Mouse (Mus musculus) midbrain, embryonic 11.5 days (tissue): Measurements from ENCODE around the gene Arl6ip4. TPM values are rescaled to one million over a fixed set of nuclear protein-coding genes. Genes with fewer than 3 reads are reported as not detected.

Source experiments
- ATAC-seq: fragments of 200-750 bp; cut with Nextera tagmentation; 2 replicates; pipeline ENCODE4 v1.8.0; 2017; ENCODE audit warnings: moderate TSS enrichment, moderate library complexity; ENCODE audit not compliant: low FRiP score
- DNase-seq: peaks from one replicate; pipeline ENCODE4 v3.0.0; 2015; ENCODE audit warnings: low spot score; ENCODE audit errors: missing footprints
- H3K27ac ChIP-seq: fragments of 300-500 bp; sonication (generic); 2 replicates; pipeline ENCODE4 v1.5.1; 2014; ENCODE audit warnings: low read depth, low read length
- H3K27me3 ChIP-seq: fragments of 300-500 bp; sonication (generic); 2 replicates; pipeline ENCODE4 v1.6.1; 2014; ENCODE audit warnings: mild to moderate bottlenecking, low read length, moderate library complexity, mixed read lengths; ENCODE audit not compliant: control insufficient read depth, insufficient read depth
- H3K36me3 ChIP-seq: fragments of 300-500 bp; sonication (generic); 2 replicates; pipeline ENCODE4 v1.6.1; 2014; ENCODE audit warnings: mild to moderate bottlenecking, low read length, moderate library complexity, mixed read lengths; ENCODE audit not compliant: control insufficient read depth, insufficient read depth
- H3K4me1 ChIP-seq: fragments of 300-500 bp; sonication (generic); 2 replicates; pipeline ENCODE4 v1.6.1; 2014; ENCODE audit warnings: low read length; ENCODE audit not compliant: control insufficient read depth, insufficient read depth
- H3K4me2 ChIP-seq: fragments of 300-500 bp; sonication (generic); 2 replicates; pipeline ENCODE4 v1.6.1; 2014; ENCODE audit warnings: mild to moderate bottlenecking, moderate library complexity
- H3K4me3 ChIP-seq: fragments of 300-500 bp; sonication (generic); 2 replicates; pipeline ENCODE4 v1.5.1; 2014; ENCODE audit warnings: low read depth, low read length
- H3K9ac ChIP-seq: fragments of 300-500 bp; sonication (generic); 2 replicates; pipeline ENCODE4 v1.6.1; 2014; ENCODE audit warnings: low read length
- H3K9me3 ChIP-seq: fragments of 300-500 bp; sonication (generic); 2 replicates; pipeline ENCODE4 v1.6.1; 2016; ENCODE audit warnings: low read length; ENCODE audit not compliant: control insufficient read depth
- WGBS: fragments of 180-500 bp; shearing (Covaris S2); extraction: QIAGEN DNeasy Blood & Tissue Kit; methylation state at CpG from one replicate; pipeline ENCODE4 v1.1.7; 2014; 5-methylcytosine and 5-hydroxymethylcytosine counted together
- polyA plus RNA-seq: library from polyadenylated mRNA; unstranded; fragments of >200 nt; fragmentation: Nextera tagmentation; extraction: Ambion mirVana; gene quantifications from 2 replicates; pipeline ENCODE4 v1.2.1, GENCODE M21; 2014

Gene Arl6ip4
- polyA plus RNA-seq, 1 experiment from 2014 or later = 95.5 TPM

DNA sequence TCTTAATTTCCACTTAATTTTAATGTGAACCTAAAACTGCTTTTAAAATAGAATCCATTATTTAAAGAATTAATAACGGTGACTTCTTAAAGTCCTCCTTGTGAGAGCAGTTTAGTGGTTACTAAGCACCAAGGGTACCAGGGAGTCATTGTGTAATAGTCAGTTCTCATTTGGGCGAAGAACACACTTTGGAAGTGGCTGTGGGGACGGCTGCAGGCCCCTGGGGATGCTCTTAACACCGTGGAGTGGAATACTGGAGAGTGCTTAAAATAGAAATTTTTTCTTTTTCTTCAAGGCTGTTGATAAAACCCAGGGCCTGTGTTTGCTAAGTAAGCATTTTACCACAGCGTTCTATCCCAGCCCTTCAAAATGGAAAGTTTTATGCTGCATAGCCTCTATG, 40.1 kb downstream of the Arl6ip4 start:
- H3K36me3 ChIP-seq = no peaks in the 10 kb centered on the region
- ATAC-seq (no peak), DNase-seq (no peak)
- H3K9me3 ChIP-seq = no peaks in the 10 kb centered on the region
- H3K4me2 ChIP-seq = no peak overlapping the region
- H3K27ac ChIP-seq = no peak overlapping the region
- no peaks in the 10 kb centered on the region for H3K27me3 ChIP-seq
- no peak overlapping the region for H3K9ac ChIP-seq
- H3K4me1 ChIP-seq = peaks cover 7% of the 10 kb centered on the region
- no peak overlapping the region for H3K4me3 ChIP-seq
- 85% methylated on average over 5 of the region's 5 CpGs for WGBS

DNA sequence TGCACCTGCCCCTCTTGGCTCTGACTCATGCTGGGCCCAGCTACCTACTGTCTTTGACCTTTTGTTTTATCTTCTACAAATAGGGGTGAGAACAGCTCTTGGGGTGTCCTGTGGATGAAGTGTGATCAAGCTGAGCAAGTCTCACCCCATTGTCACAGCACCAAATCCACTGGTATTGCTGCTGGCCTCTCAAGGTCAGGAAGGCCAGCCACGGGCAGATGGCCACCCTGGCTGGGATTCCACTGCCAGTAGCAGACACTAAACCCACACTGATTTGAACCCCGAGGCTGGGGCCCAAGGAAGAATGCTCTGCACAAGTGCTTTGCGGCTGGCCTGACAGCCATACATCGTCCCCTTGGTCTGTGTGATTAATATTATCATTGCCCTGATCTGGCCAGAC, 42.4 kb downstream of the Arl6ip4 start:
- no peak overlapping the region for H3K4me2 ChIP-seq
- H3K27me3 ChIP-seq = no peaks in the 10 kb centered on the region
- H3K27ac ChIP-seq = no peak overlapping the region
- no peak overlapping the region for H3K9ac ChIP-seq
- ATAC-seq (no peak), DNase-seq (peak; percentile 2)
- no peaks in the 10 kb centered on the region for H3K9me3 ChIP-seq
- WGBS = 73% methylated on average over 4 of the region's 4 CpGs
- H3K36me3 ChIP-seq = no peaks in the 10 kb centered on the region
- peaks cover 13% of the 10 kb centered on the region for H3K4me1 ChIP-seq
- H3K4me3 ChIP-seq = no peak overlapping the region

DNA sequence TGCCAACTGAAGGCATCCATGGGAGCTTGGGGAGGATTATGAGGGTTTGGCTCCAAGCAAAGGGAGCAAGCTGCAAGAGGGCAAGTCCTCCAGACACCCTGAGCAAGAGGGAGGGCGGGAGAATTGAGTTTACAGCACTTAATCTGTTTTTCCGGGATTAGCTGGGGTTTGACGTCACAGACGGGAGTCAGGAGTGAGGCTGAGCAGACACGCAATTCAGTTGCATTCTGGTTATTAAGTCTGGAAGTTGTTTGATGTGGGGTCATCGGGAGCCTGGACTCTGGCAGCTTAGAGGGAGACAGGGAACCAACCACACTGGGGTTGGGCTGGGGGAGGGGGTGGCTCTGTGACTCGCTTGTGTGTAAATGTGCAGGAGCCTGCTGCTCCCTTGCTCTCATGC, 43.6 kb downstream of the Arl6ip4 start:
- DNase-seq (no peak), ATAC-seq (peak; percentile 46; the same call in 1 of the 2 replicates)
- 16% methylated on average over 7 of the region's 7 CpGs for WGBS
- Histone ChIP-seq H3K4me3 (no peak overlapping the region), H3K9ac (no peak overlapping the region), H3K27me3 (no peaks in the 10 kb centered on the region), H3K9me3 (no peaks in the 10 kb centered on the region), H3K36me3 (no peaks in the 10 kb centered on the region), H3K4me2 (no peak overlapping the region), H3K27ac (no peak overlapping the region), H3K4me1 (peaks cover 13% of the 10 kb centered on the region)

DNA sequence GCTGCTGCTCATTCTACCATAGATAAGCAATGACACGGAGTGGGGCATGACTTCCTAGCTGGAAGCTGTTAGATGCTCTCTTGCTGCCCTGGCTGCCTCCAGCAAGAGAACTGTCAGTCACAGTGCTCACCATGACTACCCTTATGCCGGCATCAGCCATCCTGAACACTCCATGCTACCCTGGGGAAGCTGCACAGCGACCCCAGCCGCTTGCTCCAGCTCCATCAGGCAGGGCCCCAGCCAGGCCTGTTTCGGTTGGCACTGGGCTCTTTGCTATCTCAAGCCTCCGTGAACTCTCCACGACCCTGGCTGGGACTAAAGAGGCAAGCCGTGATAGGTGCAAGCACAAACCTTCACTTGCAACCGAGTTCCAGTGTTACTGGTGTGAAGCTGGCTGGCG, 45.9 kb downstream of the Arl6ip4 start:
- no peak overlapping the region for H3K4me3 ChIP-seq
- DNase-seq = no peak
- WGBS = 71% methylated on average over 10 of the region's 10 CpGs
- H3K27ac ChIP-seq = no peak overlapping the region
- peak; percentile 44; the same call in 1 of the 2 replicates for ATAC-seq
- no peak overlapping the region for H3K9ac ChIP-seq
- no peaks in the 10 kb centered on the region for H3K9me3 ChIP-seq
- H3K4me1 ChIP-seq = peaks cover 25% of the 10 kb centered on the region
- no peaks in the 10 kb centered on the region for H3K36me3 ChIP-seq
- no peak overlapping the region for H3K4me2 ChIP-seq
- H3K27me3 ChIP-seq = no peaks in the 10 kb centered on the region

DNA sequence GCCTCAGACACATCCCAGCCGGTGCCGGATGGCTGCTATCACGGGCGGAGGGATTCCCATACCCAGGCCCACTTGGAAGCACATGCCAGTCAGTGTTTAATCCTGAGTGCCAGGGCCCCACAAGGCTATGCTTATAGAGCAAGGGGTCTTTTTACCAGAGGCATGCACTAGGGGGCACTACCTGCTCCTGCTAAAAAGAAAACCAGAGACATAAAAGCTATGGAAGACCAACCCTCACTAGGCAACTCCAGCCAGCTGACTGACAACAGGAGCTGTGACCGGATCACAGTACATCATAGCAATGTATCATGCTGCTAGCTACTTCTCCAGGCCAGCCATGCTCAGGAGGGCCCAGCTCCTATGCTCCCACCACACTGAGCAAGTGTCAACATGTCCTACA, 46.7 kb downstream of the Arl6ip4 start:
- WGBS = 68% methylated on average over 5 of the region's 5 CpGs
- H3K4me2 ChIP-seq = no peak overlapping the region
- H3K9ac ChIP-seq = no peak overlapping the region
- ATAC-seq = peak; percentile 56
- H3K27me3 ChIP-seq = no peaks in the 10 kb centered on the region
- peaks cover 31% of the 10 kb centered on the region for H3K4me1 ChIP-seq
- H3K27ac ChIP-seq = no peak overlapping the region
- no peaks in the 10 kb centered on the region for H3K36me3 ChIP-seq
- no peak overlapping the region for H3K4me3 ChIP-seq
- no peaks in the 10 kb centered on the region for H3K9me3 ChIP-seq
- DNase-seq = peak; percentile 95

DNA sequence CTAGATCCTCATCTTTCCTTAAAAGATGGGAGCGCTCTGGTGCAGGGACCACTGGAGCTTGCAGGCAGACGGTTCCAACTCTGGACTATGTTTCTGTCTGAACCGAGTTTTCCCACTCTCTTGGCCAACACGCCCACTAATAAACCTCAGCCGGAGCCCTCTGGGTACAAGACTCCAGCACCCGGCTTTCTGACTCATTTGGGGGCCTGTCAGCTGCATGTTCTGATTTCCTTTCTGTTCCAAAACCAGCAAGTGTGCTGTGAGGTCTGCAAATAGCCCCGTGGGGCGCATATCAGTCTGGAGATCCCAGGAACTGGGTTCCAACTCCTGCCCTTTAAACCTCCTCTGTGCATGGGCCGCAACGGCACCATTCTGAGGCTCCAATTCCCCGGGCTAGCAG, 47.6 kb downstream of the Arl6ip4 start:
- H3K4me3 ChIP-seq = no peak overlapping the region
- H3K27ac ChIP-seq = no peak overlapping the region
- no peak overlapping the region for H3K9ac ChIP-seq
- H3K36me3 ChIP-seq = no peaks in the 10 kb centered on the region
- DNase-seq (no peak), ATAC-seq (no peak)
- H3K4me1 ChIP-seq = peaks cover 31% of the 10 kb centered on the region
- no peak overlapping the region for H3K4me2 ChIP-seq
- H3K27me3 ChIP-seq = no peaks in the 10 kb centered on the region
- 88% methylated on average over 11 of the region's 11 CpGs for WGBS
- H3K9me3 ChIP-seq = no peaks in the 10 kb centered on the region

DNA sequence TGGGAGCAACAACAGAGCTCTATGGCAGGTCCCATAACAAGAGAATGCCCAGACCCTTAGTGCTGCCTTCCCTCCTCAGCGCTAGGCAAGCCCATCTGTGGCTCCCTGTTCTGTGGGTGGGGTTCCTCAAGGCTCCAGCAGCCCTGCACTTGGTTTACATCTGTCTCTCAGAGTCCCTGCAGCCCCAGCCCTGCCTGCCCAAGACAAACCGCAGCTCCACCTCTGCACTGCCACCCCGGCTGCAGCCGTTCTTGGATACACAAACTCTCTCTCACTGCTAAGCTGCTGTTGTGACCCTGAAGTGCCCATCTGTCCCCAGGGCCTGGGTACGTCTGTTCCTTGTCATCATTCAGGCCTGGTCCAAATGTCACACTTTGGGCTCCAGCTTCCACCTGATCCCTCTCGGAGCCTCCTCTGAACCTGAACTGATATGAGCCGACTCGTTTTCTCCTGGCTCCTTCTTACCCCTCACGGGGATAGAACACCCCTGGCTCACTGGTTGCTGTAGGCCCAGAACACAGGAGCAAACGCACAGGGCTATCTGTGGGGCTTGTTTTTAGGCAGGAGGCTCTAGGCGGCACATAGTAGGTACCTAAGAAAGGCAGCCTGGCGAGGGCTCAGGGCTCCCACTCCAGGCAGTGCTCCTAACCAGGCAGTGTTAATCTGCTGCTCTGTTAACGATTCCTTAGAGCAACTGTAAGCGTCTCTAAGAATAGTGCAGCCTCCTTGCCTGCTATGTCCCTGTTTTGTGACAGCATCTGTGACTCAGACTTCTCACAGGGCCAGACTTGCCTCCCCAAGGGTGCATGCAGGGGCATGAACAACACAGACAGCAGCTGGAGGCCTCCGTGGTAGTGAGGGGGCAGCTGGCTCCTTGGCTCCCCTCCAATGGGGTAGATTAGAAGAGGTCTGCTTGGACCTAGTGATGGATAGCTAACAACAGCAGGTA, 50.0 kb downstream of the Arl6ip4 start:
- 58% methylated on average over 15 of the region's 15 CpGs for WGBS
- Histone ChIP-seq H3K9me3 (no peaks in the 10 kb centered on the region), H3K36me3 (no peaks in the 10 kb centered on the region), H3K27me3 (no peaks in the 10 kb centered on the region), H3K9ac (0 out of 2 replicates have a peak overlapping the region, but pooled peaks have one; percentile 12), H3K4me3 (no peak overlapping the region), H3K4me1 (peaks cover 24% of the 10 kb centered on the region), H3K27ac (no peak overlapping the region), H3K4me2 (no peak overlapping the region)
- ATAC-seq (no peak), DNase-seq (no peak)

DNA sequence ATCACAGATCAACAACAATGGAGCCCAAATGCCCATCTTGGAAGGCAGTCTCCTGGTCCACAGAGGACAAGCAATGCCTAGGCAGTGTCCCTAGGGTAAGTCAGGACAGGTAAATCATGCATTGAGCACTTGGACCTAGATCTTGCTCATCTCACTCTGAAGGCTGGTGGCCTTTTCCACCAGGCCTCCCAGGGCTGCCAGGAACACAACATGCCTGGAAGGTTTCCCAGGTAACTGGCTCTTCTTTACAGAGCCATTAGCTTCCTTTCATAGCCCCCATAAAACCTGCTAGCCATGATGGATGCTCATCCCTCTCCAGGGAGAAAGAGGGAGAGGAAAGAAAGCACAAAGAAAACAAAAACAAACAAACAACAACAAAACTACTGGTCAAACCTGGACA, 50.9 kb downstream of the Arl6ip4 start:
- no peaks in the 10 kb centered on the region for H3K27me3 ChIP-seq
- H3K9me3 ChIP-seq = no peaks in the 10 kb centered on the region
- ATAC-seq = no peak
- no peak overlapping the region for H3K27ac ChIP-seq
- H3K4me2 ChIP-seq = no peak overlapping the region
- H3K4me1 ChIP-seq = peaks cover 24% of the 10 kb centered on the region
- H3K9ac ChIP-seq = no peak overlapping the region
- DNase-seq = no peak
- H3K36me3 ChIP-seq = no peaks in the 10 kb centered on the region
- H3K4me3 ChIP-seq = no peak overlapping the region

DNA sequence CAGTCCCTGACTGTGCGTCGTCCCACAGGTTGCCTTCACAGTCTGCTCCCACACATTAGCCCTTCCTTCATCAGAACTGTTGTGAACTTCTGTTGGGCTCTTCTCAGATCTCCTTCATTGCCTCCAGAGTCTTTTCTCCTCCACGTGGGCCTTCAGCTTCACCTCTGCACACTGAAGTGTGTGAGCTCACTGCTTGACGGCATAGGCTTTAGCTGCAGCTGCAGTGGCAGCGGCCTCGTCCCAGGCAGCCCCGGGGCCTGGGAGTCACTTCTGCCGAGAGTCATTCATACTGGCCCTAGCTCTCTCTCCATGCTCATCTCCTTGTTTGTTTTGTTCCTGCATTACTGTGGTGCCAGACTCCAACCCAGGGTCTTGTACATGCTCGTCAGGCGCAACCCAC, 51.7 kb downstream of the Arl6ip4 start:
- Histone ChIP-seq H3K36me3 (no peaks in the 10 kb centered on the region), H3K4me3 (no peak overlapping the region), H3K4me2 (no peak overlapping the region), H3K27ac (no peak overlapping the region), H3K27me3 (no peaks in the 10 kb centered on the region), H3K9me3 (no peaks in the 10 kb centered on the region), H3K9ac (no peak overlapping the region), H3K4me1 (peaks cover 20% of the 10 kb centered on the region)
- no peak for DNase-seq
- WGBS = 72% methylated on average over 10 of the region's 10 CpGs
- ATAC-seq = no peak
